15 mouse cellular contexts compared by ENCODE assay signal in the genomic region with DNA sequence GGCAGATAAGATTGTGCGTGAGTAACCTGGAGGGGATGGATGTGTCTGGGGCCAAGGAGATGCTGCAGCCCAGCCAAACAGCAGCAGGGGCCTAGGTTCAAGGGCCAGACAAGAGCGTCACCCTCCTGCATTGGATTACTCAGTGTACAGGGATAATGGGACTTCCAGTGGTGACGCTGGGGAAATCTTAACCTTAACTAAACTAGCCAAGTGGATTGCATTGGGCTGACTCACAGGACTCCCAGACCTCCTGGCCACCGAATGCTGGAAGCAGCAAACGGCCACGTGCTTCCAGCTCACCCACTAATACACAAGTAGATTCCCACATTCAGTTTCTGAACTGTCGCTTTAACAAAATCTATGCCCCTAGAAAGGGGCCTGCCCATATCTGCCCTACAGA. TPM values are rescaled to one million over a fixed set of nuclear protein-coding genes. Genes with fewer than 3 reads are reported as not detected.
DNase-seq lines count a peak whose midpoint lies in the region; ATAC-seq and TF ChIP-seq lines count a peak whose summit lies in the region.
"Had no signal": no experiment of that assay in that cellular context is flagged by ENCODE, and none has a peak within 500 bp of the region (broad histone marks: within the 10 kb centered on the region; RNA-seq: fewer than 3 reads in every experiment).

No protein-coding gene starts in this region.

- intact Hi-C loops in heart, adult 2 months (cut with DNase I): no loop called here

- no peak overlapping the region for H3ac ChIP-seq in myocyte (ENCODE audit: control insufficient read depth, insufficient read length)

- peaks cover 9% of the 10 kb centered on the region for H3K36me3 ChIP-seq in heart, adult 2 months (ENCODE audit: control insufficient read depth, insufficient read depth, low read length)
- peaks cover 12% of the 10 kb centered on the region for H3K36me3 ChIP-seq in myocyte (ENCODE audit: control insufficient read depth, insufficient read depth)
- H3K36me3 ChIP-seq in hindbrain, embryonic 14.5 days (replicated peaks; ENCODE audit: control insufficient read depth, insufficient read depth): no peaks in the 10 kb centered on the region
- H3K36me3 ChIP-seq: neural tube, embryonic 15.5 days had no signal

- peak in 1 of 2 experiments; percentile 78 for DNase-seq in heart, adult 2 months
- no peak for DNase-seq in heart, adult 8-10 months (ENCODE audit: low spot score)
- peak; percentile 93 for DNase-seq in Patski (ENCODE audit: low read depth, low spot score)
- DNase-seq in heart, adult 9 months (ENCODE audit: low spot score in 2 of 2): peak; percentile 71 to 76
- DNase-seq in hindbrain, embryonic 14.5 days (ENCODE audit: low spot score): no peak
- no peak for DNase-seq in layer of hippocampus, adult 8-10 months (ENCODE audit: low spot score in 2 of 2)
- DNase-seq: kidney, postnatal 10 days; thymus, postnatal 36 days had no signal

- CTCF ChIA-PET in Patski (lab: Charles Lee): interaction anchor here (1.1 to 3.1 kb wide), 4 partner anchors 12 to 107 kb away, joined by 3 to 15 read pairs (median 4); no protein-coding TSS in a partner anchor

- no peak for TF ChIP-seq CTCF in heart, adult 2 months (IDR thresholded peaks at IDR 0.05)
- no peak for TF ChIP-seq CTCF in Patski (IDR thresholded peaks at IDR 0.05)

- TF ChIP-seq EP300 in heart, adult 2 months (IDR thresholded peaks at IDR 0.05; ENCODE audit: insufficient read depth, low read depth, low read length): 0 out of 2 replicates have a peak, but pooled peaks have one; percentile 38

- peak overlapping the region; percentile 9; the same call in 1 of the 2 replicates for H3K9ac ChIP-seq in heart, adult 2 months (ENCODE audit: low read depth, low read length)
- no peak overlapping the region for H3K9ac ChIP-seq in hindbrain, embryonic 14.5 days
- H3K9ac ChIP-seq: limb, embryonic 15.5 days; neural tube, embryonic 15.5 days had no signal

- H3K4me1 ChIP-seq in heart, adult 2 months (ENCODE audit: control insufficient read depth, insufficient read depth, low read length): peaks cover 11% of the 10 kb centered on the region
- H3K4me1 ChIP-seq in hindbrain, embryonic 14.5 days (replicated peaks; ENCODE audit: control insufficient read depth, insufficient read depth, low read length): no peaks in the 10 kb centered on the region
- H3K4me1 ChIP-seq: neural tube, embryonic 15.5 days had no signal

- 50% methylated on average over 7 of the region's 7 CpGs for WGBS in heart, adult 2 months
- WGBS in hindbrain, embryonic 14.5 days: 88% methylated on average over 7 of the region's 7 CpGs

- H3K4me2 ChIP-seq in myocyte (ENCODE audit: low read depth): peak overlapping the region; percentile 41
- no peak overlapping the region for H3K4me2 ChIP-seq in hindbrain, embryonic 14.5 days (replicated peaks)
- H3K4me2 ChIP-seq: limb, embryonic 15.5 days; neural tube, embryonic 15.5 days had no signal

- no peak overlapping the region for H3K4me3 ChIP-seq in heart, adult 2 months
- H3K4me3 ChIP-seq in myocyte: no peak overlapping the region
- no peak overlapping the region for H3K4me3 ChIP-seq in hindbrain, embryonic 14.5 days (replicated peaks; ENCODE audit: low read length)
- H3K4me3 ChIP-seq: erythroblast, embryonic 14.5 days; left cerebral cortex, adult 2 months; limb, embryonic 15.5 days; neural tube, embryonic 15.5 days had no signal

- no peaks in the 10 kb centered on the region for H3K79me2 ChIP-seq in heart, adult 2 months (replicated peaks; ENCODE audit: control insufficient read depth, insufficient read depth, low read length)
- peaks cover 40% of the 10 kb centered on the region for H3K79me2 ChIP-seq in myocyte (ENCODE audit: control insufficient read depth, insufficient read depth)

- peak overlapping the region; percentile 93 for H3K27ac ChIP-seq in heart, adult 2 months
- H3K27ac ChIP-seq in hindbrain, embryonic 14.5 days: no peak overlapping the region
- H3K27ac ChIP-seq: hindbrain, postnatal 0 days; left cerebral cortex, adult 2 months; limb, embryonic 15.5 days; neural tube, embryonic 15.5 days had no signal

- ATAC-seq in Patski: peak; percentile 89
- no peak for ATAC-seq in hindbrain, embryonic 14.5 days (ENCODE audit: low FRiP score)
- ATAC-seq: hindbrain, postnatal 0 days; midbrain, embryonic 16.5 days had no signal

- POLR2A ChIA-PET in Patski (lab: Charles Lee): interaction anchor here (1.3 kb wide), 1 partner anchor 18 kb away, joined by 4 read pairs; a partner anchor contains a TSS

- TF ChIP-seq POLR2A in heart, adult 2 months (IDR thresholded peaks at IDR 0.05; ENCODE audit: insufficient read depth, low read depth, low read length): no peak
- TF ChIP-seq POLR2A in myocyte (IDR thresholded peaks at IDR 0.05; ENCODE audit: insufficient read length, low read depth): no peak

- H3K27me3 ChIP-seq in heart, adult 2 months (ENCODE audit: control insufficient read depth, insufficient read depth, low read length): no peaks in the 10 kb centered on the region
- H3K27me3 ChIP-seq in Patski: no peaks in the 10 kb centered on the region
- no peaks in the 10 kb centered on the region for H3K27me3 ChIP-seq in myocyte (ENCODE audit: control insufficient read depth, insufficient read depth, insufficient read length)
- H3K27me3 ChIP-seq in hindbrain, embryonic 14.5 days (ENCODE audit: control insufficient read depth, insufficient read depth, low read length): no peaks in the 10 kb centered on the region
- H3K27me3 ChIP-seq: limb, embryonic 15.5 days; neural tube, embryonic 15.5 days had no signal

- H3K9me3 ChIP-seq in hindbrain, embryonic 14.5 days (ENCODE audit: control insufficient read depth, low read length): no peaks in the 10 kb centered on the region
- H3K9me3 ChIP-seq: limb, embryonic 15.5 days; neural tube, embryonic 15.5 days had no signal

- in situ Hi-C loops in Patski (cut with MboI; ENCODE audit: low pct_unique_long_range_greater_than_20kb): no loop called here

TF ChIP-seq in myocyte, 11 proteins besides CTCF, POLR2A, EP300 and RAD21:
- no peak for TF ChIP-seq CEBPB (IDR thresholded peaks at IDR 0.05; ENCODE audit: insufficient read depth, poor library complexity, severe bottlenecking)
- peak; percentile 79 for TF ChIP-seq MAX (IDR thresholded peaks at IDR 0.05; ENCODE audit: low read depth)
- TF ChIP-seq E2F4 (IDR thresholded peaks at IDR 0.05; ENCODE audit: insufficient read depth): no peak
- no peak for TF ChIP-seq TCF12 (IDR thresholded peaks at IDR 0.05; ENCODE audit: insufficient read depth, poor library complexity, severe bottlenecking)
- no peak for TF ChIP-seq POLR2AphosphoS2 (IDR thresholded peaks at IDR 0.05; ENCODE audit: insufficient read length, low read depth)
- TF ChIP-seq USF1 (IDR thresholded peaks at IDR 0.05; ENCODE audit: low read depth): peak; percentile 84
- TF ChIP-seq SRF (IDR thresholded peaks at IDR 0.05; ENCODE audit: control insufficient read depth, insufficient read length, low read depth): no peak
- TF ChIP-seq REST (IDR thresholded peaks at IDR 0.05; ENCODE audit: insufficient read depth, insufficient read length): no peak
- no peak for TF ChIP-seq MYOD1 (IDR thresholded peaks at IDR 0.05; ENCODE audit: control insufficient read depth in 1 of 3, insufficient read length in 2 of 3, low read depth in 2 of 3)
- TF ChIP-seq MYOG (IDR thresholded peaks at IDR 0.05; ENCODE audit: control insufficient read depth in 1 of 3, insufficient read depth in 1 of 3, insufficient read length in 2 of 3, low read depth in 2 of 3): peak in 1 of 3 experiments; percentile 5
- TF ChIP-seq TCF3 (IDR thresholded peaks at IDR 0.05; ENCODE audit: insufficient read length, low read depth): no peak

RNA-seq across cellular contexts. Expression of a gene that starts 18.0 kb away (rescaled TPM):
- 100 to 1,000 TPM; 325 to 363 TPM for total RNA-seq in heart, adult 2 months (2021)
- 104 and 173 TPM in 2 replicates for polyA plus RNA-seq in heart, adult 2 months (2012; rRNA removed)
- total RNA-seq in heart, adult 8-10 months (2022): 100 to 1,000 TPM; 393 to 406 (median 396) TPM
- polyA plus RNA-seq in Patski (2021): 75.3 TPM
- 81.2 TPM for polyA plus RNA-seq in myocyte (2012; fragmentation: generic; extraction: Trizol)
- 2.4 and 3.4 TPM in 2 replicates for polyA plus RNA-seq in hindbrain, embryonic 14.5 days (2014; fragmentation: Nextera tagmentation; extraction: Ambion mirVana)
- total RNA-seq in layer of hippocampus, adult 8-10 months (2022): 10 to 100 TPM in 2 of 4 experiments, 1 to 10 TPM in 2; 5.6 to 14.4 (median 9.6) TPM

RNA-seq across cellular contexts. Expression of a gene that starts 51.1 kb away (rescaled TPM):
- 10 to 100 TPM; 15.5 to 16.7 TPM for total RNA-seq in heart, adult 2 months (2021)
- 9.2 and 19.5 TPM in 2 replicates for polyA plus RNA-seq in heart, adult 2 months (2012; rRNA removed)
- total RNA-seq in heart, adult 8-10 months (2022): 10 to 100 TPM; 15.0 to 19.2 (median 17.6) TPM
- polyA plus RNA-seq in Patski (2021): 64.1 TPM
- 43.8 TPM for polyA plus RNA-seq in myocyte (2012; fragmentation: generic; extraction: Trizol)
- polyA plus RNA-seq in hindbrain, embryonic 14.5 days (2014; fragmentation: Nextera tagmentation; extraction: Ambion mirVana): 145 and 157 TPM in 2 replicates
- total RNA-seq in layer of hippocampus, adult 8-10 months (2022): 10 to 100 TPM; 34.6 to 40.3 (median 37.5) TPM

Comparison
In these comparisons a context has a peak if more than half of its experiments do, and no peak if none do; other contexts are left out.
1. DNase-seq: peak in Patski (single experiment) and heart, adult 9 months (2 of 2); none in heart, adult 8-10 months (single experiment), hindbrain, embryonic 14.5 days (single experiment) and layer of hippocampus, adult 8-10 months (0 of 2).
2. RNA of a gene that starts 18.0 kb away (polyA plus RNA-seq): 104 to 173 TPM in heart, adult 2 months, 81.2 TPM in myocyte (single experiment) and 75.3 TPM in Patski (single experiment); 2.4 to 3.4 TPM in hindbrain, embryonic 14.5 days; every median in the first group is over 10 times any median in the second.